Mouse (Mus musculus): ENCODE results near the gene Gng12.

- TF ChIP-seq CTCF (IDR thresholded peaks at IDR 0.05; ENCODE audit: low read depth) (no peak), EP300 (IDR thresholded peaks at IDR 0.05; ENCODE audit: low read depth) (no peak)
These were observed 12.3 kb downstream of the Gng12 start for GRCm38 (mm10) chr6:66908327-66908973.

Data from liver, embryonic 14.5 days (tissue).